Mouse (Mus musculus) B cell, adult (primary cell): Measurements from ENCODE around the gene Faf2. TPM values are rescaled to one million over a fixed set of nuclear protein-coding genes. Genes with fewer than 3 reads are reported as not detected.

Source experiments
- total RNA-seq: library from RNA; stranded (reverse); gene quantifications from 4 replicates; pipeline ENCODE4 v1.2.4, GENCODE M21; 2023; ENCODE audit not compliant: inconsistent age

Gene Faf2
- total RNA-seq, result 63.9 to 72.2 TPM (median 66.1 TPM) in 4 replicates

DNA sequence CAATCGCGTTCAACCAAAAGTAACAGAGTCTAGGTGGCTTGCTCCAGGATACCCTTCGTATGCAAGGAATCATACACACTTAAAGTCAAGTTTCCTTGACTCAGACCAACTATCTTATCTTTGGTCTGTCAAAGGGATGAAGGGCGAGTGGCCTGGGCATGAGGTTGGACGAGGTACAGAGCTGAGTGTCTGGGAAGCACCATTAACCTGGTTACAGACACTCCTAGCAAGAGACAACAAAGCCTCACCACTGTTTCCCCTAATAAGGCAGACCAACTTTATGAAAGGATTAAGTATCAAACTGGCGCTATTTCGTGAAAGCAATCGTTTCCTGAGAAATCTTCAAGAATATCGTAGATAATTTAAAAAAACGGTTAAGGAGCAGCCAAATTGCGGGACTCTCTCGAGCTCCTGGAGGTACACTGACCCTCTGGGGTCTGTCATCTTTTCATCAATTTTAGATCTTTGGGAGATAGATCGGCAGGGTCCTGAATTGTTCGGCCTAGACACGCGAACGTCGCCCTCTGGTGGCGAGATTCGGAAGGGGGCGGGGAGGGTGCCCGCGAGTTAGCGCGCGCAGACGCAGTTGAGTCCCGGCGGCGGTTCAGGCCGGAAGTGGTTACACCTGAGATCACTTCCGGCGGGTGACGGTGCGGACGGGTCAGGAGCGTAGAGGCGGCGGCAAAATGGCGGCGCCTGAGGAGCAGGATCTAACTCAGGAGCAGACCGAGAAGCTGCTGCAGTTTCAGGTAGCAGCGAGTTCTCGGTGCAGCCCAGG lies at the start of gene Faf2:
Faf2 (plus strand) TSS at position 630 of the 778 bp plus-strand sequence.

DNA sequence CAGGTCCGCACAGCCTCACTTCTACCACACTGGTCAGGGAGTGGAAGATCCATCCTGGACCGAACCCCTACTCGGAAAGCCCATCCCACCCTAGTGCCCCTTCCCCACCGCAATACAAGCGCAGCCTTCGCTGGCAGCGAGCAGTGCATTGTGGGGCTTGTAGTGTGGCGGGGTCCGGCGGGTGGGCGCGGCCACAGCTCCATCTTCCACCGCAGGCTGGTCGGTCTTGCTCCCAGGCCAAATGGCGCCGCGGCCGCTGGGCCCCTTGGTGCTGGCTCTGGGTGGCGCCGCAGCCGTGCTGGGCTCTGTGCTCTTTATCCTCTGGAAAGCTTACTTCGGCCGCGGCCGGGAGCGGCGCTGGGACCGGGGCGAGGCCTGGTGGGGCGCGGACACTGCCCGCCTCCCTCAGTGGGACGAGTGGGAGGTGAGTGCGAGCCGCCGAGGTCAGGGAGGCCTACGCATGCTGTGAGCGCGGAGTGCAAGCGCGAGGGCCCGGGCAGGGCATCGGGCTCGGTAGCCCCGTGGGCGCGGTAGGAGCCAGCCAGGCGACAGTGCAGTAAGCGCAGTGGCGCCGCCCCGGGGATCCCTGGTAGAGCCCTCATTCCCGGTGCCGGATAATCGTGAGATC lies 46.6 kb upstream of the Faf2 start, which contains the start of gene Arl10:
Arl10 (plus strand) TSS at position 162 of the 628 bp plus-strand sequence.

DNA sequence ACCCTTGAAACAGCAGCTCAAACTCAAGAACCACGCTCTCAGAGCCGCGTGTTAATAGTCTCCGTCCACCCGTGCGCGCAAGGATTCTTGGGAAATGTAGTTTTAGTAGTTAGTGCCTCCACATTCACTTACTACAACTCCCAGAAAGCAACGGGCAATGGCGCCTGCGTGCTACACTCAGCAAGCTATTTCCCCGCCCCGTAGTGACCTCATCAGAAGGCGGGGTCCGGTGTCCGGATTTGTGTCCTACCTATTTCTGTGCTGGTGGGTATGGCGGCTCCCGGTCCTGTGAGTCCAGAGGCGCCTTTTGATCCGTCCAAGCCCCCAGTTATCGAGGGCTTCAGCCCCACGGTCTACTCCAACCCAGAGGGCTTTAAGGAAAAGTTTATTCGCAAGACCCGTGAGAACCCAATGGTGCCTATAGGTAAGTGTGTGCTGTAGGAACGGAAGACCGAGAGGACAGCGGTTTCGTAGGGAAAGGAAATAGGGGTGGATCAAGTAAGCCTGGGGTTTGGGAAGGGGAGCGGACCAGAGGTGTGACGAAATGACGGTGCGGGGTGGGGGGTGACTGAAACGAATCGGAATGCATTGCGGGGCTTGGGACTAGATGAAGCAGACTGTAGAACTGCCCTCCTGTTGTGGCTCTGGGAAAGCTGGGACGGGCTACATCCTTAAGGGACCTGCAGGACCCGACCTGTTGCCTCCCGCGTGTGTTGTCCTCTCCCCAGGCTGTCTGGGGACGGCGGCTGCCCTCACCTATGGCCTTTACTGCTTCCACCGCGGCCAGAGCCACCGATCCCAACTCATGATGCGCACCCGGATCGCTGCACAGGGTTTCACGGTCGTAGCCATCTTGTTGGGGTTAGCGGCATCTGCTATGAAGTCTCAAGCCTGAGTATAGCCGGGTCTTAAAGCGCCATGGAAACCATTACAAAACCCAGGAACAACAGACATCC lies 31.3 kb upstream of the Faf2 start, which contains the start of the genes Nop16 and Higd2a:
Nop16 (minus strand) TSS at position 95 of the 956 bp plus-strand sequence.
Higd2a (plus strand) TSS at position 212 of the 956 bp plus-strand sequence.

DNA sequence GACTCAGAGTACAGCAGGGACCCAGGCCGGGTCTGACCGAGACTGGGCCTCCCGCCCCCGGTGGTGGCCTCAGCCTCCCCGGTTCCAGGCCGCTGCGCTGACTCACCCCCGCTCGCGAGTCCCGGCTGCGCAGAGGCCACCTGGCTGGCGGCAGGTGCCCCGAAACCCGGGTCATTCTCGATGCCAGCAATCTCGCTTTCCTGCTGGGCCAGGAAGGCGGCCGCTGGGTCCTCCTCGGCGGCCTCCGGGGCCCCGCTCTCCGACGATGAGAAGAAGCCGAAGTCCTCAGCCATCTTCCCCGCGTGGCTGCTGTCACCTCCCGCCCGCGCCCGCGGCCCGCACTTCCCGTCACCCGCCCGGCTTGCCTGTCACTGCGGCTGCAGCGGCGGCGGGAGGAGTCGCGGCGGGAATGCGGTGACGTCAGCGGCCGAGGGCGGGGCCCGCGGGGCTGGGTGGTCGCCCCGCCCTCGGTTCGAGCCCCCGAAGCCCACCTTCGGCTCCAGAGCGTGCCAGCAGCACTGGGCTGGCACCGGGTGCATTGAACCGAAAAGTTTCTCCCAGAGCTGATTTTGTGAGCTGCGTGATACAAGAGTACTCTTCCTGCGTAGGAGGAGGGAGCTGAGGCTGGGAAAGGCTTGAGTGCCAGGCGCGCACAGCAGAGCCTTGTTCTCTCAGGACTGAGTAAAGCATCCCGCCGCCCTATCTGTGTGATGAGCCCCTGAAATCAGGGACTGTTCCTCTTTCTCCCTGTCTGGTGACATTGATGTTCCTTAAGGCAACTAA lies 10.4 kb upstream of the Faf2 start, which contains the start of gene Cltb:
Cltb (minus strand) TSS at position 373 of the 783 bp plus-strand sequence.

DNA sequence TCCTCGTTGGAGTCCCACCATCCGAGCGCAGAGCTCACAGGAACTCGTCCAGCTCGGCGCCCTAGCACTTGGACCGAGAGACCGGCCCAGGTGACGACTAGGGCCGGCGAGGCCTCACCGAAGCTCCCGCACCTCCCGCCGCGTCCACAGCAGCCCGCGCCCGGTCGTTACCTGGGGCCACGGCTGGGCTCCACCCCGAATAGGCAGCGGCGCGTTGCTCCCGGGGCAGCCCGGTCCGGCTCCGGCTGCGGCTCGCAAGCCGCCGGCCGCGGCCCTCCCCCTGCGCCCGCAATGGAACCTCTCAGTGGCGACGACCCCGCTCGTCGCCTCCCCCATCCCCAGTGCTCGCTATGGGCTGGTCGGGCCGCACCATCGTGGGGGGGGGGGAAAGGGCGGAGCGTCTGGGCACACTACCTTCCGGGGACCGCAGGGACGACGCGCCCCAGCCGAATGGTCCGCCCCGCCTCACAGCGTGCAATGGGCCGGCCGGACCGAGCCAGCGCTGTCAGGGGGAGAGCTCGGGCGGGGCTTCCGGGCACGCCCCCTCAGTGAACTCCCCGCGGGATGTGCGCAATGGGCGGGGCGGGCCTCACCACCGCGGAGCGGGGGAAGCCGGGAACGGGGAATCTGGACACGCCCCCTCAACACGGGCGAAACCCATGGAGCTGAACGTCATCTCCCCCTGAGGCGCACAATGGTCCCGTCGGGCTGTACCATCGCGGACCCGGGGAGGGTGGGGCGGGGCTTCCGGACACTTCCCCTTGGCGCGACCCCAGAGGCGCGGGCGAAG lies 72.2 kb downstream of the Faf2 start, which contains the start of gene Rnf44:
Rnf44 (minus strand) TSS at position 350 of the 790 bp plus-strand sequence.

DNA sequence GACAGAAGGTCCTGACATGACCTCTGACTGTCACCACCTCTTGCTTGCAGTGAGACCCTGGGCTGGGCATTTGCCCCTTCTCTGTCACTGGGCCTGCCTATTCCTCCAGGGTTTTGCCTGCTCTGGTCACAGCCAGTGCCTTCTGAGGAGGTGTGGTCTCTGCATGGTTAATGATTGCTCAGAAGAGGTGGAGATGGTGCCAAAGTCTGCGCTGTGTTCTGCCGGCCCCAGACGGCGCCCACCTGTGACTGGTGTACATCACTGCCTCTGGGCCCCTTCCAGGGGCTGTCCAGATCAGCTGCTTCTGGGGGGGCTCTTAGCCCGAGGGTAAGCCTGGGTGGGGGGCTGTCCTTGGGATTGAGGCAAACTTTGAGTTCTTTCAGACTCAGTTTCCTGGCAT lies 79.7 kb downstream of the Faf2 start, which contains the start of gene Cdhr2:
Cdhr2 (plus strand) TSS at position 219 of the 400 bp plus-strand sequence.

Other genes with a start within 250 kb of the Faf2 start
- 23.0 to 28.6 TPM (median 25.6 TPM) in 4 replicates for gene Thoc3, start 152.9 kb upstream of the Faf2 start, total RNA-seq
- gene Simc1, start 118.0 kb upstream of the Faf2 start, total RNA-seq, result 18.9 to 27.2 TPM (median 22.0 TPM) in 4 replicates
- gene 4833439L19Rik, start 56.3 kb upstream of the Faf2 start, total RNA-seq, result 32.2 to 39.9 TPM (median 38.0 TPM) in 4 replicates
- gene Arl10, start 46.8 kb upstream of the Faf2 start, total RNA-seq, result 6.8 to 8.6 TPM (median 7.3 TPM) in 4 replicates
- 13.4 to 21.1 TPM (median 16.2 TPM) in 4 replicates for gene Nop16, start 31.7 kb upstream of the Faf2 start, total RNA-seq
- 61.3 to 69.6 TPM (median 64.9 TPM) in 4 replicates for gene Higd2a, start 31.6 kb upstream of the Faf2 start, total RNA-seq
- gene Cltb, start 10.4 kb upstream of the Faf2 start, total RNA-seq, result 16.4 to 21.7 TPM (median 20.8 TPM) in 4 replicates
- gene Rnf44, start 72.1 kb downstream of the Faf2 start, total RNA-seq, result 247 to 275 TPM (median 269 TPM) in 4 replicates
- gene Cdhr2, start 79.7 kb downstream of the Faf2 start, total RNA-seq, result not detected in 4 replicates
- not detected in 4 replicates for gene Gprin1, start 128.1 kb downstream of the Faf2 start, total RNA-seq
- gene Sncb, start 144.8 kb downstream of the Faf2 start, total RNA-seq, result not detected in 4 replicates
- not detected in 4 replicates for gene Eif4e1b, start 162.2 kb downstream of the Faf2 start, total RNA-seq
- 5.1 to 12.6 TPM (median 5.2 TPM) in 4 replicates for gene Tspan17, start 167.6 kb downstream of the Faf2 start, total RNA-seq